Mouse (Mus musculus): ENCODE measurements around the gene Kat2b.
"Not testable (repeated sequence)": the region's sequence is repeated elsewhere in the genome, so short reads cannot be mapped to it uniquely, and the experiment has no call there.

Kat2b gene
- long read RNA-seq, experiment 1, full-length matches to known transcripts: 2 of 7 reads
- long read RNA-seq, experiment 1, partial matches to known transcripts: 2 of 7 reads
- long read RNA-seq, experiment 1, other reads (novel, unspliced or antisense): 3 of 7 reads
- long read RNA-seq, experiment 2, full-length matches to known transcripts: 1 of 7 reads
- long read RNA-seq, experiment 2, partial matches to known transcripts: 3 of 7 reads
- long read RNA-seq, experiment 2, other reads (novel, unspliced or antisense): 3 of 7 reads

DNA sequence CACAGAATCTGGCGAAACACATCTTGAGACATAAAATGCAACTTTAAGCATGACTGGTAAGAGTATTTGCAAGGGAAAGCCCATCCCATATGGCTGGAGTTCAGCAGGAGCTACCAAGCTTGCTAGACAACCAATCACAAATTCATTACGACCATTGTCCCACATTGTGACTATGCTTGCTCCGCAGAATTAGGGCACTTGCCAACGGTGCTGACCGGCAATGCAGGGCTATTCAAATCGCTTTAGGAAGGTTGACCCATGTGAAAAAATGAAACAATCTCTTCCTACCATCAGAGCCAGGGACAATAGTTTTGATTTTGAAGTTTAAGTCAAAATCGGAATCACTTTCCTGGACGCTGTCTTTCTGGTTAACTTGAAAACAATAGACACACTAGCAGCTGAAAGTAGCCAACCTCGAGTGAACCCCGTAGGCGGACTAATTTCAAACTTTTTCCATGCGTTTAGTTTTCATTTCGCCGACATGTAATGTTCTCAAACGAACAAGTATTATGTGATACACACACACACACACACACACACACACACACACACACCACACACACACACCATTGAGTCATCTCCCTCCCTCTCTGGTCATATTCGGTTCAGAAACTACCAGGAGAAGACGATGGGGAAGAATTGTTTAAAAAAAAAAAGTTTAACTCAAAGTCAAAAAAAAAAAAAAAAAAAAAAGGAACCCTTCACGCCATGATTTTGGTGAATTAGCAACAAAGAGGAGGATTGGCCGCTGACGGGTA lies at the start of gene Kat2b:
TSS of gene Kat2b (plus strand) at position 701 of the 758 bp plus-strand sequence.
- intact Hi-C loops (cut with DNase I): no loop called here

DNA sequence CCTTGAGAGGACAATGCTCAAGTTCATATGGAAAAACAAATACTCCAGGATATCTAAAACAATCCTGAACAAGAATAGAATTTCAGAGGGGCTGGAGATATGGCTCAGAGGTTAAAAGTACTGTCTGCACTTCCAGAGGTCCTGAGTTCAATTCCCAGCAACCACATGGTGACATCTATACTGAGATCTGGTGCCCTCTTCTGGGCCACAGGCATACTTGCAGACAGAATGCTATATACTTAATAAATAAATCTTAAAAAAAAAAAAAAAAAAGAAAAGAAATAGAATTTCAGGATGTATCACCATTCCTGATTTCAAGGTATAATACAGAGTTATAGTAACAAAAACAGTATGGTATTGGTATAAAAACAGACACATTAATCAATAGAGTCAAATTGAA lies 47.3 kb upstream of the Kat2b start:
- intact Hi-C loops (cut with DNase I): no loop called here

DNA sequence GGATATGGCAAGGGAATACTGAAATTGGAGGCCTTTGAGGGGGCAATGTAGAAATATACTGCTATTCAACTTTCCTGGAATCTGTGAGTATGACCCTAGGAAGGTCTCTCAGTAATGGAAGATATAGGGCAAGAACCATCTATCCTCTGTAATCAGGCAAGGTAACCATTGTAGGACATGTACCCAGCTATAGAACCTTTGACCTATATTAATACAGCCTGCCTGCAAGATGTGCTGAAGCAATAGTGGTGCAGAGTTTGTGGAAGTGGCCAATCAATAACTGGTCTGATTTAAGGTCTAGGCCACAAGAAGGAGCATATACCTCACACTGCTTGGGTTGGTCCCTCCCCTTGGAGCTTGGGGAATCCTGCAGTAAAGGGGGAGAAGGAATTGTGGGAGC lies 46.2 kb upstream of the Kat2b start:
- intact Hi-C loops (cut with DNase I): no loop called here

DNA sequence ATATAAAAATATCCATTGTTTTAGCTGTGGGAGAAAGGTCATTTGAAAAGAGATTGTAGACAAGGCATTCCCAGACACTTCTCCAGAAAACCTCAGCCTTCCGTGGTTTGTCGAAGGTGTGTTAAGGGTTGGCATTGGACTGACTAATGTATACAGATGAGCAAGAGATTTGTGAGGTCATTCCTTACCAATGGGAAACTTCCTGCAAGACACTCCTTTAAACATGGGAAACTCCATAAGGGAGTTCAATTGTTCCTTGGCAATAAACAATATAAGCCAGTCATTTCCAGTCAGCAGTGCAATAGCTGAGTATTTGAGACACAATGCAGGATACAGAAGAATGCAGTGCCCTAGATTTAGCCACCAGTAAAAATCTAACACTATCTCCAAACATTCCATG lies 38.6 kb upstream of the Kat2b start:
- intact Hi-C loops (cut with DNase I): no loop called here

DNA sequence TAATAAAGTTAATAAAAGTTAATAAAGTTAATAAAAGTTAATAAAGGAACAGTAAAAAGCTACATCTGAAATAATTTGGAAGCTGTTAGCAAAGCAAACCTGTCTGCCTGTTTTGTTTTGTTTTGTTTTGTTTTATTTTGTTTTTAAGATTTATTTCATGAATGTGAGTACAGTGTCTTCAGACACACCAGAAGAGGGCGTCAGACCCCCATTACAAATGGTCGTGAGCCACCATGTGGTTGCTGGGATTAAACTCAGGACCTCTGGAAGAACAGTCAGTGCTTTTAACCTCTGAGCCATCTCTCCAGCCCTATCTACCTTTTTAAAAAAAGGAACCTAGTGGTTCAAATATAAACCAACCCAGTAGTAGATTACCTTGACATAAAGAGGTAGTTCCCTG lies 35.5 kb upstream of the Kat2b start:
- intact Hi-C loops (cut with DNase I): loop anchor here (5.0 kb wide), 1 partner anchor 301 kb away; no protein-coding TSS in a partner anchor

DNA sequence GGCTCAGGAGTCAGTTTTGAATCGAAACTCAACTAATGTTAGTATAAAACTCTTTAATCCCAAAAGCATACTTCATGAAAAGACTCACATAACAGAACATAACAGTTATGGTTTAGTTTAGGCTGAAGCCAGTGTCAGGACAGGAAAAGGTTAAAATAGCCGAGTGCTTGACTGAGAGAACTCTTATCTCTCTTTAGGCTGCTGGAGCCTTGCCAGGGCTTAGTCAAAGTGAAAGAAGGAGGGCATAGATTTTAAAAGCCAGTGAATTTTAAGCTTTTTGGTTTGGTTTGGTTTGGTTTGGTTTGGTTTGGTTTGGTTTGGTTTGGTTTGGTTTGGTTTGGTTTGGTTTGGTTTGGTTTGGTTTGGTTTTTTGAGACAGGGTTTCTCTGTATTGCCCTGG lies 34.2 kb upstream of the Kat2b start:
- intact Hi-C loops (cut with DNase I): loop anchor here (5.0 kb wide), 1 partner anchor 300 kb away; no protein-coding TSS in a partner anchor

DNA sequence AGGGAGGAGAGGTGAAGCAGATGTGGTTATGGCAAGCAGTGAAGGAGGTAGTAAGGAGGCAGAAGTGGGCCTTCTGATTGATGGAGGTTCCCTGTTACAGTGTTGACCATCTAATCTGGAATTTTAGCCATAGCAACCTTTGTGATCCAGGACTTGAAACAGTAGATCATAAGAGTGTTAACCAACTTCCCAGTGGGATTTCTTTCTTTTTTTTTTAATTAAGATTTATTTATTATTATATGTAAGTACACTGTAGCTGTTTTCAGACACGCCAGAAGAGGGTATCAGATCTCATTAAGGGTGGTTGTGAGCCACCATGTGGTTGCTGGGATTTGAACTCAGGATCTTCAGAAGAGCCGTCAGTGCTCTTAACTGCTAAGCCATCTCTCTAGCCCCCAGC lies 27.3 kb upstream of the Kat2b start, which contains the start of gene Pp2d1:
TSS of gene Pp2d1 (minus strand) at position 101 of the 400 bp plus-strand sequence.
- intact Hi-C loops (cut with DNase I): not testable (repeated sequence)

DNA sequence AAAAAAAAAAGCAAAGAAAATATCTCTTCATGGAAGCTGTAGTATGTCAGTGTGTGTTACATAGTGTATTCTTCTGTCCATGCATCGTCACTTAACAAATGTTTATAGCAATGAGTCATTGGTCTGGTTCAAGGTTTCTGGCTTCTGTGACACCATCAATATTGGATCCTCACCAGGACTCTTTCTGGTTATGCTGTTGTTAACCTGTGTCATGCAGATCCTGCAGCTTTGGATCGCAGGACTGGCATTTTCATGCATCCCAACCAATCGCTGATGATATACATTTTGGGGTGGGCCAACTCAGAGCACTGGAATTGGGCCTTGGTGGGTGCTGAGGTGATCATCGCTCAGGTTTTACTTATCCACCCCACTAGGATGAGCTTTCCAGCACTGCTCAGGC lies 24.1 kb upstream of the Kat2b start:
- intact Hi-C loops (cut with DNase I): no loop called here

DNA sequence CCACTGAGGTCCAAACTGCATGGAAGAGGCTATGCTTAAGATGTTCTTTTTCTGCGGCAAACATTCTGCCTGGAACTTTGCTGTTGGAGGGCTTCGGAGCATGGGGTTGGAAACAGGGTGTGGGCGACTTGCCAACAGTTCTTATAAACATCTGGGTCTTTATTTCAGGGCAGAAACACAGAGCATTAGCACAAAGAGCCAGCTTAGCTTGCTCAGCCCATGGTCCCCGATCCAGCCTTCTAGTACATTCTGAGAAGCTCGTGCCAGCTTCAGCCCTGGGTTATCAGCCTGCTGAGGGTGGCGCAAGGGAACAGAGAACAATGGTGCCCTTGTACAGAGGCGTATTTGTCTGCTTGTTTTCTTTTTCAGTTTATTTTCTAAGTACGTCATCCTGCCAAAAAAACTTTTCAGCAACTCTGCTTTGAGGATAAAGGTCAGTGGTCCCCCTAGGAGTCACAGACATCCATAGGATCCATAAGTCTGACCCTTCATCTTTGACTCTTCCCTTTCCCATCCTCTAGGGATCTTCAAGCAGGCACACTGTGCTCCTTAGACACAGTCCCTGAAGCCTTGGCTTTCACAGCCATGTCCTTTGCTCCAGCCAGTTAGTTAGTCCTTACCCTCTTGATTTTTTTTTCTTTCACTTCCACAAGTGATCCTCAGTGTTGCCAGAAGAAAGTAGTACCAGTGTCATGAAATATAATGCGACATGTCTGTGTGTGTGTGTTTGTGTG lies 22.9 kb upstream of the Kat2b start:
- intact Hi-C loops (cut with DNase I): no loop called here

DNA sequence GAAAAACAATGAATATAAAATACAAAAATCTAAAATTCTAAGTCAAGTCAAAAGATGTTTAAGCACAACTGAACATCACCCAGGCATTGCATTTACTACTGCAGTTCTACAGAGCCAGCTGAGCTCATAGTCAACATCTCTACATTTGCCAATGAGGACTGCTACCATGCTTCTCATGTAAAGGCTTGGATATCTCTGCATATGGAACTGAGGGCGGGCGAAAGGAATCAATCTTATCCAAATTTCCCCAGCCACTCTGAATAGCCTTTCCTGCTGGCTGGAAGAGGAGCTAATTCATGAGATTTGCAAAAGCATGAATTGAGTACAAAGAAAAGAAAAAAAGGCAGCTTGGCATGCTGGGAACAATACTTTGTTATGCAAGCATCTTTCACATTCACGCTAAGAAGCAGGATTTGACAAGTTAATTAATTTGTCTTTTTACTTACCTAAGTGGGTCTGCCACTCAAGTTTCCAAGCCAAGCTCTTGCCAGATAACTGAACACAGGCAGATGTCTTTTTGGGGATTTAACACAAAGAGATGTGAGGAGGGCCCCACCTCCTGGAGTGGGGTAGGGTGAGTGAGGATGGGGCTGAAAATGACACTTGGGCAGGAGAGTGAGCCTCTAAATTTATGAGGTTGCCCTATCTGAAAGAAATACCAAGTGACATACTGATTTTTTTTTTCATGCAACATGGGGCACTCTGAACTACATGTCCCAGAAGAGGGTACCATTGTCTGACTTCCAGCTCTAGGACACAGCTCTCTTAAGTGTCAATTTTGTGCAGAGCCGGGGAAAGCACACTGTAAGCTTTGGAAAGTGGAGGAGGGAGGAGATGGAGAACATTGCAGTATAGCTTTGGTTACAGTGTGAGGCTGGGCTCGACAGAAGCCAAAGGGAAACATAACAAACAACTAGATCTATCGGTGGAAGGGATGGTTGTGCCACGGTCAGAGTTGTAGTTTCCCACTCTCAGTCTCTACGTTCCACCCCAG lies 15.1 kb upstream of the Kat2b start:
- intact Hi-C loops (cut with DNase I): no loop called here

DNA sequence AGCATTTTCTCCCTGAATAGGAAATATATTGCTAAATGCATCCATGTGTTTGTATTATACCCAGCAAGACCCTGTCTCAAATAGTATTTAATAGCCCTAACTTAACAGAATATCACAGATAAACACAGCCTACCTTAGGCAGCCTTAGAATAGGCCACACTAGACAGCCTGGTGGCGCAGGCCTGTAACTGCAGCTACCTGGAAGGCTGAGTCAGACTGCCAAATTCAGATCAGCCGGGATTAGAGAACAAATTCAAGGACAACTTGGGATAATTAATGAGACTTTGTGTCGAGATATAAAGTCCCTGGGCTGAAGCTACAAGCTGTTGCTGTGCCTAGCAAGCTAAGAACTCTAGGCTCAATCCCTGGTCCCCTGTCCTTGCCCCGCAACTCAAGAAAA lies 12.6 kb upstream of the Kat2b start:
- intact Hi-C loops (cut with DNase I): no loop called here

DNA sequence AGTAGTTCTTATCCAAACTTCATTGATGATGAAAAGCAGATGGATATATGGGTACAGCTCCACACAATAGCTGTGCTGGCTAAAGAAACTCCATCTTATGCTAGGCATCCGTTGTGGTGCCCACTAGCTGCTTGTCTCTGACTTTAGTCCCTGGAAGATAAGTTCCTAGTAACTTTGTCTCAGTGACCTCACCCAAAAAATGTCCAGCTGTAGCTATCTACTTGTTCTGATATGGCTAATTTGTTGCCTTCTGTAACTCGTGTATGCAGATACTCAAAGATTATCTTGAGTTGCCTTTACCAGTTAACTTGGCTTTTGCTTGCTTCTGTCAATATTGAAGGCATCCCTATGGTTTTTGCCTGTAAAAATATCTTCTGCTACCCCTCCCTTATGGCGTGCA lies 11.8 kb upstream of the Kat2b start:
- intact Hi-C loops (cut with DNase I): no loop called here

DNA sequence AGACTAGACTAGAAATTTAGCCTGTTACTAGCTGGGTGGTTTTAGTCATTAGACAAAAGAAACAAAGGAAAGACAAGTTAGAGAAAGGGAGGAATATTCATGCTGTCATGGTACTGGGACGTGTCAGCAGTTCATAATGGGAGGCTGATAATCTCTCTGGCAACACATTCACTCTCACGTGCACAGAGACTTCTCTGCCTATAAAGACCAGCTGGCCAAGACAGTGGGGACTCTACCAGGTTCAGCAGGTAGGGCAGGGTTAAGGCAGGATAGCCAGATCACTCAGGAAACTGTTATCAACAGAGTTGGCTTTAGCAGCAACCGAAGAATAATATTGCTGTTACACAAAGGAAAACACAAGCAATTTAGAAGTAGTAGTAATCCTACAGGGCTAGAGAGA lies 9.2 kb upstream of the Kat2b start:
- intact Hi-C loops (cut with DNase I): no loop called here

DNA sequence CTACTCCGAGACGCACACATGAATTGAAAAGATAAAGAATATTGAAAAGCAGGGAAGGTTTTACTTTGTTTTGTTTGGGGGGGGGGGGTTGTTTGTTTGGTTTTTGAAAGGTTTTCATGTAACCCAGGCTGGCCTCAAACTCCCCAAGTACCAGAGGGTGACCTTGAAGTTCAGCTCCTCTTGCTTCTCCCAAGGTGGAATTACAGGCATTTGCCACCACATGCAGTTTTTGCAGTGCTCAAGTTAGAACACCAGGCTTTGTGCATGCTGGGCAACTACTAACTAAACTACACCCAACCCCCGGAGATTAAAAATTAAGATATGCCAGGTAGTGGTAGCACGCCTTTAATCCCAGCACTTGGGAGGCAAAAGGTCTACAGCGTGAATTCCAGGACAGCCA lies 7.0 kb upstream of the Kat2b start:
- intact Hi-C loops (cut with DNase I): no loop called here

DNA sequence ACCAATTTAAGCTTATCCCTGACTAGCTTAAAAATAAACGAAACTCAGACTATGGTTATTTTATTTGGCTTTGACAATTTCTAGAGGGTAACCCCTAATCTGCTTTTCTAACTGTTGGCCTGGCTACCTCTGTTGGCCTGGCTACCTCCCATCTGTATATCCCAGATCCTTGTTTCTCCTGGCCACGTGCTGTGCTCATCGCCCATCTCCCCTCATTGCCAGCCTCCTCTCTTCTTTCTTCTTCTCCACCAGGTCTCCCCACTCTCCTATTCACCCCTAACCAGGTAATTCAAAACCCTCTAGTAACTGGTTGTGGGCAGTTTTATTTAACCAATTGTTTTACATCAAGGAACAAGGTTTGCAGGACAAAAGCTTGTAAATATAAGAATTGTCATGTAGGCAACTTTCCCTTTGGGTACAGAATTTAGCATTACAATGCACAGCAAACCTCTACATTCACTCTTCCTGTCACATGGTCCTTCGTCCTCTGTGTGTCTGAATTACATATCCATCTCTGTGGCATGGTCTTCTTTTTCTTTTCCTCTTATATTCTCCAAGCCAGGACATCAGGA lies 5.1 kb upstream of the Kat2b start:
- intact Hi-C loops (cut with DNase I): no loop called here

DNA sequence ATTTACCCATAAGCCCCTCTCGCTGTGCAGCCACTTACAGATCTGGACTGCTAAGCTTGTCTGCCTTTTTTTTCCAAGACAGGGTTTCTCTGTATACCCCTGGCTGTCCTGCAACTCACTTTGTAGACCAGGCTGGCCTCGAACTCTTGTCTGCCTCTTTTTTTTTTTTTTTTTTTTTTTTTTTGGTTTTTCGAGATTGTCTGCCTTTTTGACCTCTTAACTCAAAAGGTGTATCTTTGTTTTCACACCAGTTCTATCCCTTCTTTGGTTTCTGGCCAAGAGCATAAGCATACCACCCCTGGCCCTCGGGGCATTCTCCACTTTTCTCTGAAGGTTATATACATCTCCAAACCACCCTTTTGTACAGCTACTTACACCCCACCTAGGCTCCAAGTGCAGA lies 1.8 kb upstream of the Kat2b start:
- intact Hi-C loops (cut with DNase I): no loop called here

DNA sequence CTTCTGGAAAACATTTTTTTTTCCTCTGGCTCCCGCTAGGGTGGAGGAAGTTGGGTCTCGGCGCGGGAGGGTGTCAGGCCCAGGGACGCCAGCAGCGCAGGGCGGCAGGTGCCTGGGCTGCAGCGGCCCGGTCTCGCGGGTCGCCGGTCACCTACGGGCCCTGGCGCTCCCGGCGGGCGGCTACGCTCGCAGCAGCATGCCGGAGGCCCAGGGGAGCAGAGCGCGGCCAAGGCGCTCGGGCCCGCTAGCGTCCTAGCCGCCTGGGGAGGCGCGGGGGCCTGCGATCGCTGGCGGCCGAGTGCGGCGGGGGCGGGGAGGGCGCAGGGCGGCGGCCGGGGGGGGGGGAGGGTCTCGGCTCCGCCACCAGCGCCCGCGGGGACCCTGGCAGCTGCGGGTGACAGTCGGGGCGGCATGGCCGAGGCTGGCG lies 271 bp downstream of the Kat2b start:
- intact Hi-C loops (cut with DNase I): no loop called here

DNA sequence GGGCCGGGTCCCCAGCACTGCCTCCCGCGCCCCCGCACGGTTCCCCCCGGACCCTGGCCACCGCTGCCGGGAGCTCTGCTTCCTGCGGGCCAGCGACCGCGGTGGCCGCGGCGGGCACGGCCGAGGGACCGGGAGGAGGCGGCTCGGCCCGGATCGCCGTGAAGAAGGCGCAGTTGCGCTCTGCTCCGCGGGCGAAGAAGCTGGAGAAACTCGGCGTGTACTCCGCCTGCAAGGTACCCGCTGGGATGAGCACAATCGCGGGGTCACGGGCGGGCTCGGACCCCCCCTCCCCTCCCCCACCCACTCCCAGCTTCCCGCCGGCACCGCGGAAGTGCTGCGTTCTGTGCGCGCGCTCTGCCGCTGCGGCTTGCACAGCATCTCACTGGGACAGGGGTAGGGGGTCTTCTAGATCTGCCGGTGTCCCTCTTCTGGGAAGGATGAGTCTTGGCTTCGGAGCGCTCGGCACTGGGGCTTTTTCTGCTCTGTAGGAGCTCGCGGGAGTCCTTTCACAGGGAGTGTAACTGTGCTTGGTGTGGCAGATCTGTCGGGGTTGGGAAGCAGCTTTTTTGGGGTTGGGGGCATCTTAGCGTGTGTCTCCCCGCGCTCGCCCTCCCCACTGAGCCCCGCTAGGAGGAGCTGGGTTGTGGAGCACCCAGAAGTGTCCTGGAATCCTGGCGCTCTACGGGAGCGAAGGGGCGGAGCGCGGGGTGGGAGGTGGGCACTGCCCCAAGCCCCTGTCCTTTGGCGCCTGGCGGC lies 863 bp downstream of the Kat2b start:
- intact Hi-C loops (cut with DNase I): no loop called here

DNA sequence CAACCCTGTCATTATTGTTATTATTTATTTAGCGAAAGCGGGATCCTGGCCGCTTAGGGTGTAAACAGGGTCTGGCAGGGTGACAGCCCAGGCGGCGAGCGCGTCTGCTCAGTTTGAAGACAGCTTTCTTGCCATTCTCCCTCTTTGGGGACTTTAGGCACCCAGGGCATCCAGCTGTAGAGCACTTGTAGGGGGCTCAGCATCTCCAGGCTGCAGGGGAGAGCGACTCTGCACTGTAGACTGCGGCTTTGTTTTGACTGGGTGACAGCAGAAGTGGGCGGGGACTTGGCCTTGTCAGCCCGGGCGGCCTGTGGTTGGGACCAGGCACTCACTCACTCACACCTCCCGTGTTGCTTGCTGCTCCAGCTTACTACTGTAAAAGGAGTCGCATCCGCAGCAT lies 1.5 kb downstream of the Kat2b start:
- intact Hi-C loops (cut with DNase I): no loop called here

All from adrenal gland (tissue).